Mouse (Mus musculus): ENCODE data around the gene Agbl4. TPM values are rescaled to one million over a fixed set of nuclear protein-coding genes. Genes with fewer than 3 reads are reported as not detected.
A peak's percentile ranks its signal among the peaks of the same experiment; 100 is the strongest.

Gene Agbl4
- 63.8 and 79.8 TPM in 2 replicates for polyA plus RNA-seq (2012; rRNA removed)

DNA sequence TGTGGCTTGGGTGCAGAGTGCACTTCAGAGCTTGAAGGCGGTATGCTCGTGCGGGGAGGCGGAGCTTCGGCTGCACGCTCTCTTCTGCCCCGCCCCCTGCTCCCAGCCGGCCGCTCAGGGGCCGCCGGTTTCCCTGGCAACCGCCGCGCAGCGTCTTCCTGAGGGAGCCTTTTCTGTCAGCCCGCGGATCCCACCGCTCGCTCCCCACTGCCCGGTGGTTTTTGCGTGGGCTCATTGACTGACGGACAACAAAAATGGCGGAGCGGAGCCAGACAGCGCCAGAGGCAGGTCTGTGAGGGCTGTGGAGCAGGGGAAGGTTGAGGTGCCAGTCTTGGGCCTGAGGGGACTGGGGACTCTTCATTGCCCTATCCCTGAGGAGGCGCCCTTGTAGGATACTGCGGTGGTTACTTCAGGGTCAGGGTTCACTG lies at the start of gene Agbl4:
TSS of gene Agbl4 (plus strand) at position 44 of the 428 bp plus-strand sequence.
- Histone ChIP-seq H3K36me3 (ENCODE audit: control insufficient read depth, insufficient read depth, low read length) (no peaks in the 10 kb centered on the region), H3K4me3 (ENCODE audit: control insufficient read depth, low read depth, low read length) (peak within 1 kb of the TSS; percentile 94), H3K27ac (ENCODE audit: control insufficient read depth, insufficient read depth, low read depth, low read length) (peak within 1 kb of the TSS; percentile 78), H3K27me3 (ENCODE audit: control insufficient read depth, insufficient read depth, low read length) (no peaks in the 10 kb centered on the region), H3K4me1 (ENCODE audit: control insufficient read depth, insufficient read depth, low read length) (no peaks in the 10 kb centered on the region)
- TF ChIP-seq CTCF (IDR thresholded peaks at IDR 0.05; ENCODE audit: control insufficient read depth, insufficient read depth, insufficient replicate concordance, low read depth, low read length), result no peak
- peak; percentile 71 for TF ChIP-seq POLR2A (IDR thresholded peaks at IDR 0.05; ENCODE audit: control insufficient read depth, low read depth, low read length)

DNA sequence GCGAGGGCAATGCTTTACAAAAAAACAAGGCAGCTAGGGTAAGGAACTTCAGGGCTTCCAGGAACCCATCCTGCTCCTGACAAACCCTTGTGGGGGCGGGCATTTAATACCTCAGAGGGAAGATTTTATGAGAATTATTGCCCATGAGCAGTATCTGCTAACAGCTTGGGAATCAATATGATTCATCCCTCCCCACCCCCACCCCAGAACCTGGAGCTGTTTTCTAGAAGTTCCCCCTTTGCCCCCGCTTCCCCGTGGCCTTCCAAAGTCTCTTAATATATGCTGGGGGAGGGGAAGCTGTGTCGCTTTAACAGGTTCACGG lies 46.6 kb upstream of the Agbl4 start:
- H3K27me3 ChIP-seq (ENCODE audit: control insufficient read depth, insufficient read depth, low read length), result no peaks in the 10 kb centered on the region
- H3K27ac ChIP-seq (ENCODE audit: control insufficient read depth, insufficient read depth, low read depth, low read length), result peak overlapping the region; percentile 86
- TF ChIP-seq CTCF (IDR thresholded peaks at IDR 0.05; ENCODE audit: control insufficient read depth, insufficient read depth, insufficient replicate concordance, low read depth, low read length) (no peak), POLR2A (IDR thresholded peaks at IDR 0.05; ENCODE audit: control insufficient read depth, low read depth, low read length) (no peak)
- H3K36me3 ChIP-seq (ENCODE audit: control insufficient read depth, insufficient read depth, low read length), result no peaks in the 10 kb centered on the region
- H3K4me3 ChIP-seq (ENCODE audit: control insufficient read depth, low read depth, low read length), result peak overlapping the region; percentile 99
- peaks cover 4% of the 10 kb centered on the region; the same call in 1 of the 2 replicates for H3K4me1 ChIP-seq (ENCODE audit: control insufficient read depth, insufficient read depth, low read length)

GRCm38 (mm10) chr4:110351178-110352000 lies 46.1 kb upstream of the Agbl4 start, which contains the start of gene Elavl4:
Gene Elavl4 (minus strand): TSS chr4:110351909.
- H3K36me3 ChIP-seq (ENCODE audit: control insufficient read depth, insufficient read depth, low read length), result no peaks in the 10 kb centered on the region
- peaks cover 4% of the 10 kb centered on the region; the same call in 1 of the 2 replicates for H3K4me1 ChIP-seq (ENCODE audit: control insufficient read depth, insufficient read depth, low read length)
- peak within 1 kb of the TSS; percentile 86 for H3K27ac ChIP-seq (ENCODE audit: control insufficient read depth, insufficient read depth, low read depth, low read length)
- peak; percentile 86 for TF ChIP-seq CTCF (IDR thresholded peaks at IDR 0.05; ENCODE audit: control insufficient read depth, insufficient read depth, insufficient replicate concordance, low read depth, low read length)
- 0 out of 2 replicates have a peak, but pooled peaks have one; percentile 44 for TF ChIP-seq POLR2A (IDR thresholded peaks at IDR 0.05; ENCODE audit: control insufficient read depth, low read depth, low read length)
- no peaks in the 10 kb centered on the region for H3K27me3 ChIP-seq (ENCODE audit: control insufficient read depth, insufficient read depth, low read length)
- peak within 1 kb of the TSS; percentile 99 for H3K4me3 ChIP-seq (ENCODE audit: control insufficient read depth, low read depth, low read length)

DNA sequence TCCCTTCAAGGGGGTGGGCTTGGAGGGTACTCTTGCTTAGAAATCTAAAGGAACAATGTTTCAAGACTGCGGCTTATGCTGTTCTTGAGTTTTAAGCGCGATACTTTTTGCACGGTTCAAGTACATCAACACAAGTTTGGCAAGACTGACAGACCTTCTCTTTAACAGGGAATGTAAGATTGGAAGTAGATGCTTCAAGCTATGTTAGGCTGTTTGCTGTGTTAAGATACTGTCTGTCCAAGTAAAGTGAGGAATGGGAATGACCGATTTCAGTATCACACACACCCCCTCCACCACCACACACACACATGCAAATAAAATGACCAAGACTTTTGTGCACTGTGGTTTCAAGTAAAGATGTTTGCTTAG lies 45.5 kb upstream of the Agbl4 start:
- peak overlapping the region; percentile 99 for H3K4me3 ChIP-seq (ENCODE audit: control insufficient read depth, low read depth, low read length)
- peak overlapping the region; percentile 10; the same call in 1 of the 2 replicates for H3K27ac ChIP-seq (ENCODE audit: control insufficient read depth, insufficient read depth, low read depth, low read length)
- no peak for TF ChIP-seq CTCF (IDR thresholded peaks at IDR 0.05; ENCODE audit: control insufficient read depth, insufficient read depth, insufficient replicate concordance, low read depth, low read length)
- no peak for TF ChIP-seq POLR2A (IDR thresholded peaks at IDR 0.05; ENCODE audit: control insufficient read depth, low read depth, low read length)
- H3K27me3 ChIP-seq (ENCODE audit: control insufficient read depth, insufficient read depth, low read length), result no peaks in the 10 kb centered on the region
- H3K36me3 ChIP-seq (ENCODE audit: control insufficient read depth, insufficient read depth, low read length), result no peaks in the 10 kb centered on the region
- peaks cover 4% of the 10 kb centered on the region; the same call in 1 of the 2 replicates for H3K4me1 ChIP-seq (ENCODE audit: control insufficient read depth, insufficient read depth, low read length)

DNA sequence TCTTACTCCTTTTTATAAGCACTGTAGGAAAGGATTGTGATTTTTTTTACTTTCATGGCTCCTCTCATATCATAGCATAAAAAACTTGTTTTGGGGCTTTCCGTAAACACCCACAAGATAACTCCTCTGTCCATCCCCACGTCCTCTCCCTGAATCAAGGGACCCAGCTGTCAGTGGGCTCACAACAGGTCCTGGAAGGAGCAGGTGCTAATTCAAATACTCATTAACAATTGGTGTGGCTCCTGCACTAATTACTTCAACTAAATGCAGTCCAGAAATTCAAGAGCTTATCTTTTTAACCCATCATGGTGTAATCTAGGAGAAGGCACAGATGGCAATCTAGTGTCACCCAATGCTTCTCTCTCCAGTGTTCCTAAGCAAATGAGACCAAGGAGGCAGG lies 36.9 kb upstream of the Agbl4 start:
- no peaks in the 10 kb centered on the region for H3K4me1 ChIP-seq (ENCODE audit: control insufficient read depth, insufficient read depth, low read length)
- H3K27me3 ChIP-seq (ENCODE audit: control insufficient read depth, insufficient read depth, low read length), result no peaks in the 10 kb centered on the region
- H3K27ac ChIP-seq (ENCODE audit: control insufficient read depth, insufficient read depth, low read depth, low read length), result no peak overlapping the region
- no peaks in the 10 kb centered on the region for H3K36me3 ChIP-seq (ENCODE audit: control insufficient read depth, insufficient read depth, low read length)
- TF ChIP-seq CTCF (IDR thresholded peaks at IDR 0.05; ENCODE audit: control insufficient read depth, insufficient read depth, insufficient replicate concordance, low read depth, low read length), result no peak
- no peak for TF ChIP-seq POLR2A (IDR thresholded peaks at IDR 0.05; ENCODE audit: control insufficient read depth, low read depth, low read length)
- no peak overlapping the region for H3K4me3 ChIP-seq (ENCODE audit: control insufficient read depth, low read depth, low read length)

DNA sequence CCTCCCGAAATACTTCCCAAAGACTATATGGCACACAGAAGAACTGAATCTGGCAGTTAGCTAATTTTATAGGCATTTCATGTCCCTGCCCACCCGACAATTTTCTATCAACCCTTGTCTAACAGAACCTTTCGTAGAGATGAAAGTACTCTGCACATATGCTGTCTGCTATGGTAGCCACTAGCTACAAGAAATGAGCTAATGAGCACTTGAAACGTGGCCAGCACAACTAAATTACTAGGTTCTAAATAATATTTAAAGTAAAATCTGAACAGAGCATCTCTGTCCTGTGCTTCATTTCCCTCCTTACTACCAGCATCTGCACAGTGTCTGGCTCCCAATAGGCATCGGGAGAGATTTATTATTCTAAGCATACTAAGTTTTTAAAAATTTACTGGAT lies 1.2 kb upstream of the Agbl4 start:
- no peaks in the 10 kb centered on the region for H3K4me1 ChIP-seq (ENCODE audit: control insufficient read depth, insufficient read depth, low read length)
- H3K27ac ChIP-seq (ENCODE audit: control insufficient read depth, insufficient read depth, low read depth, low read length), result no peak overlapping the region
- H3K27me3 ChIP-seq (ENCODE audit: control insufficient read depth, insufficient read depth, low read length), result no peaks in the 10 kb centered on the region
- no peak for TF ChIP-seq POLR2A (IDR thresholded peaks at IDR 0.05; ENCODE audit: control insufficient read depth, low read depth, low read length)
- TF ChIP-seq CTCF (IDR thresholded peaks at IDR 0.05; ENCODE audit: control insufficient read depth, insufficient read depth, insufficient replicate concordance, low read depth, low read length), result no peak
- no peak overlapping the region for H3K4me3 ChIP-seq (ENCODE audit: control insufficient read depth, low read depth, low read length)
- H3K36me3 ChIP-seq (ENCODE audit: control insufficient read depth, insufficient read depth, low read length), result no peaks in the 10 kb centered on the region

GRCm38 (mm10) chr4:110420306-110420705 lies 22.8 kb downstream of the Agbl4 start:
- H3K4me1 ChIP-seq (ENCODE audit: control insufficient read depth, insufficient read depth, low read length), result no peaks in the 10 kb centered on the region
- H3K36me3 ChIP-seq (ENCODE audit: control insufficient read depth, insufficient read depth, low read length), result no peaks in the 10 kb centered on the region
- H3K4me3 ChIP-seq (ENCODE audit: control insufficient read depth, low read depth, low read length), result no peak overlapping the region
- H3K27ac ChIP-seq (ENCODE audit: control insufficient read depth, insufficient read depth, low read depth, low read length), result no peak overlapping the region
- no peak for TF ChIP-seq CTCF (IDR thresholded peaks at IDR 0.05; ENCODE audit: control insufficient read depth, insufficient read depth, insufficient replicate concordance, low read depth, low read length)
- no peak for TF ChIP-seq POLR2A (IDR thresholded peaks at IDR 0.05; ENCODE audit: control insufficient read depth, low read depth, low read length)
- H3K27me3 ChIP-seq (ENCODE audit: control insufficient read depth, insufficient read depth, low read length), result no peaks in the 10 kb centered on the region

All from testis, adult 2 months (tissue).